Mouse (Mus musculus) liver, embryonic 14.5 days (tissue): ENCODE results near the gene Pigh. TPM values are rescaled to one million over a fixed set of nuclear protein-coding genes. Genes with fewer than 3 reads are reported as not detected.

ENCODE experiments used
- ATAC-seq: fragments of 200-750 bp; cut with Nextera tagmentation; 2 replicates; pipeline ENCODE4 v1.8.0; 2017; ENCODE audit warnings: moderate number of reproducible peaks, mild to moderate bottlenecking, moderate library complexity; ENCODE audit not compliant: insufficient read depth
- DNase-seq, 3 experiments: peaks; one replicate each; pipeline ENCODE4 v3.0.0-alpha.2; 2012 to 2013; ENCODE audit warnings: low read depth in 3 of 3, low spot score in 3 of 3
- H3K27ac ChIP-seq: fragments of 300-500 bp; sonication (generic); 2 replicates; pipeline ENCODE4 v1.5.1; 2014; ENCODE audit warnings: moderate library complexity, mild to moderate bottlenecking, control low read depth, inconsistent platforms
- H3K27me3 ChIP-seq: fragments of 300-500 bp; sonication (generic); 2 replicates; pipeline ENCODE4 v1.6.1; 2014; ENCODE audit warnings: mild to moderate bottlenecking, low read length, moderate library complexity; ENCODE audit not compliant: control insufficient read depth, insufficient read depth
- H3K36me3 ChIP-seq: fragments of 300-500 bp; sonication (generic); replicated peaks from 2 replicates; pipeline ENCODE4 v1.6.1; 2014; ENCODE audit warnings: low read depth; ENCODE audit not compliant: control insufficient read depth, insufficient read depth
- H3K4me1 ChIP-seq, 2 experiments: fragments of 200-500 bp in 1 of 2; fragments of 300-500 bp in 1 of 2; sonication (generic) in 1 of 2; replicated peaks; 2 replicates each; pipeline ENCODE4 v1.6.1; 2012 to 2014; ENCODE audit warnings: antibody characterized with exemption in 1 of 2, inconsistent platforms in 1 of 2, low read length in 1 of 2; ENCODE audit not compliant: control insufficient read depth in 2 of 2, insufficient read depth in 2 of 2
- H3K4me2 ChIP-seq: fragments of 300-500 bp; sonication (generic); 2 replicates; pipeline ENCODE4 v1.6.1; 2014; ENCODE audit warnings: low read depth, mild to moderate bottlenecking, control low read depth, moderate library complexity
- H3K4me3 ChIP-seq, 2 experiments: fragments of 200-500 bp in 1 of 2; fragments of 300-500 bp in 1 of 2; sonication (generic) in 1 of 2; 2 replicates each; pipeline ENCODE4 v1.5.1; 2012 to 2014; ENCODE audit warnings: low read depth in 2 of 2, low read length in 2 of 2, mild to moderate bottlenecking in 2 of 2, control low read depth in 1 of 2, inconsistent platforms in 1 of 2, moderate library complexity in 1 of 2; ENCODE audit not compliant: insufficient read depth in 1 of 2
- H3K9ac ChIP-seq: fragments of 300-500 bp; sonication (generic); replicated peaks from 2 replicates; pipeline ENCODE4 v1.6.1; 2014; ENCODE audit warnings: mild to moderate bottlenecking, control low read depth, moderate library complexity
- H3K9me3 ChIP-seq: fragments of 300-500 bp; sonication (generic); 2 replicates; pipeline ENCODE4 v1.6.1; 2016; ENCODE audit warnings: low read length, mixed read lengths; ENCODE audit not compliant: control insufficient read depth
- CTCF ChIP-seq: IDR thresholded peaks from 2 replicates; pipeline ENCODE4 v1.5.1; 2016; ENCODE audit warnings: antibody characterized with exemption, low read depth, control low read depth
- EP300 ChIP-seq: IDR thresholded peaks from 2 replicates; pipeline ENCODE4 v1.6.1; 2016; ENCODE audit warnings: antibody characterized with exemption, low read depth
- WGBS: fragments of 180-500 bp; shearing (Covaris S2); extraction: QIAGEN DNeasy Blood & Tissue Kit; methylation state at CpG from one replicate; pipeline ENCODE4 v1.1.7; 2014; ENCODE audit not compliant: insufficient replicate concordance; 5-methylcytosine and 5-hydroxymethylcytosine counted together
- polyA plus RNA-seq, 2 experiments: library from polyadenylated mRNA; depleted of rRNA in 1 of 2; stranded (reverse) in 1 of 2; unstranded in 1 of 2; fragments of >200 nt; fragmentation: Nextera tagmentation in 1 of 2; extraction: Ambion mirVana in 1 of 2; gene quantifications; 2 replicates each; pipeline versions ENCODE4 v1.2.1 to v1.2.3; 2012 to 2014

Gene Pigh
- polyA plus RNA-seq, 2 experiments: 3.1 to 5.5 TPM

- WGBS: 66% methylated on average over 8 of the region's 8 CpGs
- no peak for DNase-seq
- Histone ChIP-seq H3K9me3 (no peaks in the 10 kb centered on the region), H3K4me1 (peaks cover 0 to 4% of the 10 kb centered on the region in 2 experiments; a peak in 1 of 4 replicates), H3K4me2 (no peak overlapping the region), H3K9ac (no peak overlapping the region), H3K36me3 (no peaks in the 10 kb centered on the region), H3K27ac (no peak overlapping the region), H3K4me3 (no peak overlapping the region), H3K27me3 (no peaks in the 10 kb centered on the region)
- TF ChIP-seq CTCF (no peak), EP300 (no peak)
- ATAC-seq: no peak
Observed at GRCm38 (mm10) chr12:79044668-79045067, 44.8 kb downstream of the Pigh start.

GRCm38 (mm10) chr12:79041436-79041835 is 48.0 kb downstream of the Pigh start:
- Histone ChIP-seq H3K4me3 (no peak overlapping the region), H3K27ac (no peak overlapping the region), H3K4me1 (peaks cover 0 to 4% of the 10 kb centered on the region in 2 experiments; a peak in 1 of 4 replicates), H3K36me3 (no peaks in the 10 kb centered on the region), H3K9me3 (no peaks in the 10 kb centered on the region), H3K27me3 (no peaks in the 10 kb centered on the region), H3K9ac (no peak overlapping the region), H3K4me2 (no peak overlapping the region)
- DNase-seq: no peak
- no peak for ATAC-seq
- TF ChIP-seq CTCF: no peak

GRCm38 (mm10) chr12:79040201-79040827 is 49.1 kb downstream of the Pigh start:
- no peak for DNase-seq
- no peaks in the 10 kb centered on the region for H3K27me3 ChIP-seq
- no peaks in the 10 kb centered on the region for H3K36me3 ChIP-seq
- H3K4me3 ChIP-seq: no peak overlapping the region
- peaks cover 0 to 4% of the 10 kb centered on the region in 2 experiments; a peak in 1 of 4 replicates for H3K4me1 ChIP-seq
- no peak overlapping the region for H3K27ac ChIP-seq
- TF ChIP-seq CTCF: no peak
- no peak for TF ChIP-seq EP300
- no peak overlapping the region for H3K4me2 ChIP-seq
- ATAC-seq: no peak
- no peaks in the 10 kb centered on the region for H3K9me3 ChIP-seq
- H3K9ac ChIP-seq: no peak overlapping the region
- 69% methylated on average over 11 of the region's 11 CpGs for WGBS

DNA sequence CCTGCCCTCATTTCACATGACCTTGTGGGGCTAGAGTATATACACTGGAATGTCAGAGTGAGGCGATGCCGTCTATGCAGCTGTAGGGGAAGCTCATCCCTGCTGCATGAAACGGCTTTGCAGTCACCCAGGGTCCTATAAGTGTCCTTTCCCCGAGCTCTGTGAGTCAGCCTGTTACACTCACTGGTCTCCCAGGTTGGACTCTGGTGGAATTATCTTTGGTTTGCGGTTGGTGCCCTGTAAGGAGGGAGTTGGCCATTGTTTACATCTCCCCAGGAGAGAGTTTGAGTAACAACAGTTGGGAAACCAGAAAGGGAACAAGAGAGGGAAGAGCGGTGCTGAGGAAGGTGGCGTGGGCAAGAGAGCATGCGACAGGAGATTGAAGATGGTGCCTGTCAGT is 49.7 kb downstream of the Pigh start:
- Histone ChIP-seq H3K9ac (no peak overlapping the region), H3K4me3 (no peak overlapping the region), H3K9me3 (no peaks in the 10 kb centered on the region), H3K4me2 (no peak overlapping the region), H3K27ac (no peak overlapping the region), H3K4me1 (peaks cover 0 to 4% of the 10 kb centered on the region in 2 experiments; a peak in 1 of 4 replicates), H3K36me3 (no peaks in the 10 kb centered on the region), H3K27me3 (no peaks in the 10 kb centered on the region)
- ATAC-seq (no peak), DNase-seq (no peak)
- WGBS: 58% methylated on average over 8 of the region's 8 CpGs
- TF ChIP-seq CTCF (no peak), EP300 (no peak)

DNA sequence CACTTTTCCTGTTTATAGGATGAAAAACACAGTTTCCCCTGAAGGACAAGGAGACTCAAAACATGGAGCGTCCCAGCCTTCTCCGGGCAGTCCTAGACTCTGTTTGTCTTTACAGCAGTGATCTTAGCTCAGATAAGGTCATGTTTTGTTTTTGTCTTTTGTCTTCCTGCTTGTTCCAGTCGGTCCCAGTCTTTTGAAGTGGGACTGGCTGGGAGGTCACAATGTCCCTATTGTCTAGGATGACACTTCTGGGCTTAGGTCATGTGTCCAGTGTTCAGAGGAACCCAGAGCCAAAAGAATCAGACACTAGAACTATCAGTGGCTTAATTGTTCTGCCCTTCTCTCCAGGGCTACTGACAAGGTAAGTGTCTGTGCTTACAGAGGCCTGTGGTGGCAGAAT is 54.1 kb downstream of the Pigh start:
- peaks cover 9% of the 10 kb centered on the region for H3K27me3 ChIP-seq
- DNase-seq (no peak), ATAC-seq (no peak)
- no peaks in the 10 kb centered on the region for H3K36me3 ChIP-seq
- no peak overlapping the region for H3K4me3 ChIP-seq
- H3K4me2 ChIP-seq: no peak overlapping the region
- WGBS: 35% methylated on average over 3 of the region's 3 CpGs
- no peak overlapping the region for H3K9ac ChIP-seq
- H3K27ac ChIP-seq: no peak overlapping the region
- no peaks in the 10 kb centered on the region for H3K9me3 ChIP-seq
- no peak for TF ChIP-seq EP300
- TF ChIP-seq CTCF: no peak
- H3K4me1 ChIP-seq: no peaks in the 10 kb centered on the region
